Mouse (Mus musculus) heart, postnatal 25 days (tissue): ENCODE results near the gene Psme1. TPM values are rescaled to one million over a fixed set of nuclear protein-coding genes. Genes with fewer than 3 reads are reported as not detected.

Experiments
- total RNA-seq, 2 experiments: library from RNA; stranded (reverse); gene quantifications; 2 replicates each; pipeline ENCODE4 v1.2.3; 2021

Psme1 gene
- total RNA-seq, 2 experiments from 2014 or later, result 249 to 283 TPM

Other genes starting within 250 kb of the Psme1 start
- 100 to 1,000 TPM in 1 of 2 experiments, 10 to 100 TPM in 1; 99.7 to 119 TPM for gene Dhrs4, start 99.4 kb upstream of the Psme1 start, total RNA-seq
- gene Carmil3, start 87.5 kb upstream of the Psme1 start, total RNA-seq, result 1 to 10 TPM; 2.3 to 2.4 TPM
- gene Cpne6, start 67.7 kb upstream of the Psme1 start, total RNA-seq, result not detected
- under 1 TPM in 1 of 2 experiments, not detected in 1; 0.18 TPM for gene Nrl, start 53.1 kb upstream of the Psme1 start, total RNA-seq
- gene Pck2, start 37.9 kb upstream of the Psme1 start, total RNA-seq, result 10 to 100 TPM; 11.7 to 14.3 TPM
- gene Dcaf11, start 18.1 kb upstream of the Psme1 start, total RNA-seq, result 100 to 1,000 TPM; 129 to 130 TPM
- under 1 TPM in 1 of 2 experiments, not detected in 1; 0.83 TPM for gene A730061H03Rik, start 17.7 kb upstream of the Psme1 start, total RNA-seq
- 100 to 1,000 TPM; 192 to 214 TPM for gene Fitm1, start 2.5 kb upstream of the Psme1 start, total RNA-seq
- gene Emc9, start 7.2 kb downstream of the Psme1 start, total RNA-seq, result 10 to 100 TPM; 56.0 to 58.1 TPM
- gene Psme2, start 13.0 kb downstream of the Psme1 start, total RNA-seq, result 100 to 1,000 TPM in 1 of 2 experiments, 10 to 100 TPM in 1; 93.4 to 101 TPM
- gene Rnf31, start 13.6 kb downstream of the Psme1 start, total RNA-seq, result 10 to 100 TPM; 25.7 to 31.3 TPM
- 10 to 100 TPM; 10.1 to 11.8 TPM for gene Irf9, start 25.4 kb downstream of the Psme1 start, total RNA-seq
- gene Rec8, start 39.9 kb downstream of the Psme1 start, total RNA-seq, result under 1 TPM; 0.23 to 0.36 TPM
- gene Ipo4, start 57.8 kb downstream of the Psme1 start, total RNA-seq, result 10 to 100 TPM; 51.1 to 57.0 TPM
- gene Gm49378, start 59.8 kb downstream of the Psme1 start, total RNA-seq, result 1 to 10 TPM; 3.0 to 3.4 TPM
- 10 to 100 TPM; 39.0 to 43.8 TPM for gene Tm9sf1, start 65.7 kb downstream of the Psme1 start, total RNA-seq
- gene Tssk4, start 72.1 kb downstream of the Psme1 start, total RNA-seq, result under 1 TPM; 0.56 to 0.60 TPM
- 10 to 100 TPM; 53.0 to 53.4 TPM for gene Mdp1, start 82.4 kb downstream of the Psme1 start, total RNA-seq
- gene Gmpr2, start 93.8 kb downstream of the Psme1 start, total RNA-seq, result 10 to 100 TPM in 1 of 2 experiments, 1 to 10 TPM in 1; 8.9 to 11.2 TPM
- 100 to 1,000 TPM; 252 to 263 TPM for gene Nedd8, start 94.0 kb downstream of the Psme1 start, total RNA-seq
- gene Tinf2, start 103.7 kb downstream of the Psme1 start, total RNA-seq, result 10 to 100 TPM; 10.0 to 10.7 TPM
- gene Tgm1, start 135.8 kb downstream of the Psme1 start, total RNA-seq, result under 1 TPM; 0.18 to 0.36 TPM
- gene Rabggta, start 144.1 kb downstream of the Psme1 start, total RNA-seq, result 10 to 100 TPM; 13.0 to 13.4 TPM
- 10 to 100 TPM; 43.7 to 47.0 TPM for gene Dhrs1, start 167.6 kb downstream of the Psme1 start, total RNA-seq
- 10 to 100 TPM in 1 of 2 experiments, 1 to 10 TPM in 1; 7.8 to 11.1 TPM for gene Nop9, start 167.6 kb downstream of the Psme1 start, total RNA-seq
- gene Cideb, start 180.3 kb downstream of the Psme1 start, total RNA-seq, result under 1 TPM; 0.56 to 0.83 TPM
- under 1 TPM; 0.06 to 0.13 TPM for gene Ltb4r2, start 183.3 kb downstream of the Psme1 start, total RNA-seq
- gene Ltb4r1, start 187.8 kb downstream of the Psme1 start, total RNA-seq, result under 1 TPM in 1 of 2 experiments, not detected in 1; 0.18 TPM
- gene Adcy4, start 206.0 kb downstream of the Psme1 start, total RNA-seq, result 10 to 100 TPM; 18.2 to 23.8 TPM
- 1 to 10 TPM; 2.3 to 3.4 TPM for gene Ripk3, start 210.7 kb downstream of the Psme1 start, total RNA-seq
- 1 to 10 TPM; 3.9 to 5.5 TPM for gene Nfatc4, start 245.0 kb downstream of the Psme1 start, total RNA-seq